Mouse (Mus musculus) layer of hippocampus, adult 18-20 months (tissue): ENCODE data around the gene Panx1. TPM values are rescaled to one million over a fixed set of nuclear protein-coding genes. Genes with fewer than 3 reads are reported as not detected.

Source experiments
- DNase-seq, 2 experiments: peaks; one replicate each; pipeline ENCODE4 v3.0.0; 2022; ENCODE audit warnings: low spot score in 2 of 2
- total RNA-seq, 2 experiments: library from RNA; stranded (reverse); gene quantifications; 2 replicates each; pipeline ENCODE4 v1.2.3; 2021

The Panx1 gene
- total RNA-seq, 2 experiments from 2014 or later, result 26.3 to 27.0 TPM

- no peak for DNase-seq
These were observed 17.6 kb downstream of the Panx1 start for GRCm38 (mm10) chr9:15027725-15028124.

GRCm38 (mm10) chr9:15023049-15023448 is 22.2 kb downstream of the Panx1 start:
- DNase-seq, result no peak

- no peak for DNase-seq
These were observed 24.1 kb downstream of the Panx1 start for GRCm38 (mm10) chr9:15021156-15021555.

GRCm38 (mm10) chr9:15020561-15021080 is 24.7 kb downstream of the Panx1 start:
- DNase-seq, result no peak

- DNase-seq, result no peak
These were observed 26.5 kb downstream of the Panx1 start for GRCm38 (mm10) chr9:15018756-15019131.

GRCm38 (mm10) chr9:15017791-15018755 is 27.2 kb downstream of the Panx1 start:
- peak; percentile 28 to 66 for DNase-seq

GRCm38 (mm10) chr9:15015223-15015956 is 29.9 kb downstream of the Panx1 start:
- DNase-seq, result peak; percentile 58 to 90

GRCm38 (mm10) chr9:15007566-15007965 is 37.7 kb downstream of the Panx1 start:
- DNase-seq, result no peak

GRCm38 (mm10) chr9:15004298-15004685 is 41.0 kb downstream of the Panx1 start:
- no peak for DNase-seq

GRCm38 (mm10) chr9:15003676-15004297 is 41.5 kb downstream of the Panx1 start:
- peak in 1 of 2 experiments; percentile 53 for DNase-seq

- DNase-seq, result no peak
These were observed 42.2 kb downstream of the Panx1 start for GRCm38 (mm10) chr9:15002995-15003613.

- no peak for DNase-seq
These were observed 46.5 kb downstream of the Panx1 start for GRCm38 (mm10) chr9:14998790-14999189.

GRCm38 (mm10) chr9:14997271-14998055 is 47.8 kb downstream of the Panx1 start:
- peak; percentile 39 to 68 for DNase-seq

- DNase-seq, result no peak
These were observed 49.8 kb downstream of the Panx1 start for GRCm38 (mm10) chr9:14995525-14995924.

GRCm38 (mm10) chr9:14988606-14989293 is 56.5 kb downstream of the Panx1 start:
- DNase-seq, result no peak

- DNase-seq, result no peak
These were observed 62.1 kb downstream of the Panx1 start for GRCm38 (mm10) chr9:14983141-14983540.

GRCm38 (mm10) chr9:14982683-14983082 is 62.6 kb downstream of the Panx1 start:
- DNase-seq, result no peak

- no peak for DNase-seq
These were observed 63.6 kb downstream of the Panx1 start for GRCm38 (mm10) chr9:14981539-14982155.
